Mouse (Mus musculus) kidney, adult 8-10 months (tissue): Measurements from ENCODE around the gene Zfp974.
"Not testable (repeated sequence)": the region's sequence is repeated elsewhere in the genome, so short reads cannot be mapped to it uniquely, and the experiment has no call there.

Experiments
- DNase-seq, 2 experiments: peaks; one replicate each; pipeline ENCODE4 v3.0.0; 2022

The Zfp974 gene

DNA sequence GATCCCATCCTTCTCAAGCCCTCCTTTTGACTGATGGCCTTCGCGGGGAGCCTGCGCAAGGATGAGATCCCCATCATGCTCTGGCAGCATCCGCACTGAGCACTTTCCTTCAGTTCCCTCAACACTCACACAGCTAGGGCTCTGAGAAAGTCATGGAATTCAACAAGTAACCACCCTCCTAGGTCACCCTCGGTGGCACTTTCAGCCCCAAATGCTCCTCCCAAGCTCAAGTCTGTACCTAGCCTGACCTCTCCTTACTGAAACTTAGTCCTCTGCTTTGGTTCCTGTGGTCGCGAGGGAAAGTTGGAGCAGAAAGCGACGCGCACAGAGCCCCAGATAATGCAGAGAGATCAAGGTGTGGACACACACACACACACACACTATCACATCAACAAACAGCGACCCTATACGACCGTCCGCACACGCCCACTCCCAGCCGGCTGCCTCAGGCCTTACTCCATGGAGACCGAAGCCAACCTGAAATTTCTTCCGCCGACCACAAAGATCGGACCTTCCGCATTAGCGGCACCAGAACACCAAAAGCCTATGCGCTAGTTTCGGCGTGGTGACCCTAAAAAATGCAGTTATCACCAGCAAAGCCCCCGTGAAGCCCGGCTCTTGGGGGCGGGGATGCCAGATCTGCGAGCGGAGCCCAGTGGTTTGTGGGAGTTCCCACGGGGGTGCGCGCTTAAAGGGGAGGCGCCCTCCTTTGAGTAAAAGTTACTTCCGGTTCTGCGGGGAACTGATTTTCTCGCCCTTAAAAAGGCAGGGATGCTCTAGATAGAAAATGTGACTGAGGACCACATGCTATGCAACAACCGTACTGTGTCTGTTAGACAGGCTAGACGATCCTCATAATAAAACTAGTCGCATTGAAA, at the start of gene Zfp974:
Gene Zfp974 (minus strand): TSS at position 643 of the 878 bp plus-strand sequence.
- peak; percentile 28 to 53 for DNase-seq

DNA sequence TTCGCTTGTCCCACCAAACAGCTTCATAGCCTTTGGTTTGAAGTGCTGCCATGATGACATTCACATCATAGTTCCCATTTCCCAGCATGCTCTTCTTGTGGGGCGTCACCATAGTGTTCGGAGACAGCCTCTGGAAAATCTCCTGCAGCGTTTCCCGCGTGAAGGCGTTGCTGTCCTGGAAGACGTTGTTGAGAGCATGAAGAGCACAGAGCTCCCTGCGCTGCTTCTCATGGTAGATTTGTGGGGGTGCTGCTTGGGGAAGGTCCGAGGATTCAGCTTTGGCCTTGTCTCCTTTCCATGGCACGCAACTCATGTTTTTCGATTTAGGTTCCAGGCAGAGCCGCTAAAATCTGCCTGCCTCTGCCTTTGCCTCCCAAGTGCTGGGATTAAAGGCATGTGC, 20.2 kb upstream of the Zfp974 start:
- not testable (repeated sequence) for DNase-seq

GRCm38 (mm10) chr7:27941869-27942268, 12.6 kb upstream of the Zfp974 start:
- DNase-seq, result peak in 1 of 2 experiments; percentile 30

GRCm38 (mm10) chr7:27933800-27934158, 4.5 kb upstream of the Zfp974 start:
- not testable (repeated sequence) for DNase-seq

GRCm38 (mm10) chr7:27933050-27933799, 4.0 kb upstream of the Zfp974 start:
- no peak for DNase-seq

- not testable (repeated sequence) for DNase-seq
These were observed 2.2 kb downstream of the Zfp974 start for GRCm38 (mm10) chr7:27927041-27927440.

- not testable (repeated sequence) for DNase-seq
These were observed 18.3 kb downstream of the Zfp974 start for GRCm38 (mm10) chr7:27910952-27911351.

DNA sequence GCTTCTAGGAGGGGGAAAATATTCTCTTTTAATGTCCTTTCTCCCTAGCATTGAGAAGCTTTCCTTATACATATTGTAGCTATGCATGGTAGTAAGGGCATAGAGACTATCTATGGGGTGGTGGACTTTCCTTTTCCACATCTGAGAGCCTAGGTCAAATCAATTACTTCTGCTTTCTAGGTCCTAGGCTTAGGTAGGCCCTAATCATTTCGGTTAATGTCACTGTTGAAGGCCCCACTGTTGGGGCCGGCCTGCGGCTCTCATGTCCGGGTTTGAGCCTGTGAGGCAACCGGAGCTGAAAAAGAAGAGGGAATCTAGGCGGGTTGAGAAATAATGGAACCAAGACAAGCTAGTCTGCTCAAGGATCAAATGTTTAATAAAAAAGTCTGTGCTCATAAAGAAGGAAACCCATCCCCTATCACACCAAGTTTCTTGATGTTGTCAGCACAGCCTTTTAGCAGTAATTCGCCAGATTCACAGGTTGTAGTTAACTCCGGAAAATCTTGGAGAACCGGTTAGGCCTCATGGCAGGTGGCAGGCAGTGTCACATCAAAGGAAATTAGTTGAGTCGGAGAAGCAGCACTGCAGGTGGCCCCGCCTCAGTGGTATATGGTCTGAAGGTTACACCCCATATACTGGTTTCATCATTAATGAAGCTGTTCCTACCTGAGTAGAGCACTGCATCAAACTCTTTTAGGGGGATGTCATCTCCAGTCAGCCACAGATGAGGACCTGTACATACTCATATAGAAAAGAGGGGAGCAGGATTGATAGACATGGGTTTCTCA, 24.0 kb downstream of the Zfp974 start:
- DNase-seq, result no peak

DNA sequence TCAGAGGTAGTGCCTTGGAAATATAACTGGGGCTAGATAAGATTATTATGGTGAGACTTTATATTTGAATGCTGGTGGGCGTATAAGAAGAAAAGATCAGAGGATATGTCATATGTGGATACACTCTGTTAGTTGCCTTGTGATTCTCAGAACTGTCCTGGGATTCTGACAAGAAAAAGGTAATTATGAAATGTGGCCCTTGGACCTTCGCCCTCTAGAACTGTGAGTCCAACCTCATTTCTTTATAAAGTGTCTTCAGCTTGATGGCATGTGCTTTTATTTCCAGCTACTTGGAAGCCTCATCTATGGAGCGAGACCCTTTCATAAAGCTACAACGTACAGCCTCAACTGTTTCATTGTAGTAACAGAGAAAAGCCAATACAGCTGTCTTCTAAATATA, 28.7 kb downstream of the Zfp974 start:
- DNase-seq, result peak in 1 of 2 experiments; percentile 46

- no peak for DNase-seq
These were observed 47.5 kb downstream of the Zfp974 start for GRCm38 (mm10) chr7:27881721-27882120.

DNA sequence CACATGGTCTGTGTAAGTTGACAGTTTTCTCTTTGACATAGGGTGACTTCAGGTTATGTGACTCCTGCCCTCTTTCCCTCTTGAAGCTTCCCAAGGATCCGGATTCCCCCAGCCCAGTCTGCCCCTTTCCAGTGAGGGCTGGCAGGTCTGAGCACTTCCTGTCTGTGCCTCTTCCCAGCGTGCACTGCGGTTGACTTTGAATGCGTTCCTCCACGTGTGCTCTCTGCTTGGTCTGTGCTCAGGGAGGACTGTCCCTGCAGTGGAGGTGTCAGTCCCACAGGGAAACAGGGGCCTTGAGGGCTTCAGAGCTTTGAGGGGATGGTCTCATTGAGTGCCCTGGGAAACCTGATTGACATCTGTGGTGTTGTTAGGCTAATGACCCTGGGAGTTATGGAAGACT, 66.7 kb downstream of the Zfp974 start:
- DNase-seq, result not testable (repeated sequence)

DNA sequence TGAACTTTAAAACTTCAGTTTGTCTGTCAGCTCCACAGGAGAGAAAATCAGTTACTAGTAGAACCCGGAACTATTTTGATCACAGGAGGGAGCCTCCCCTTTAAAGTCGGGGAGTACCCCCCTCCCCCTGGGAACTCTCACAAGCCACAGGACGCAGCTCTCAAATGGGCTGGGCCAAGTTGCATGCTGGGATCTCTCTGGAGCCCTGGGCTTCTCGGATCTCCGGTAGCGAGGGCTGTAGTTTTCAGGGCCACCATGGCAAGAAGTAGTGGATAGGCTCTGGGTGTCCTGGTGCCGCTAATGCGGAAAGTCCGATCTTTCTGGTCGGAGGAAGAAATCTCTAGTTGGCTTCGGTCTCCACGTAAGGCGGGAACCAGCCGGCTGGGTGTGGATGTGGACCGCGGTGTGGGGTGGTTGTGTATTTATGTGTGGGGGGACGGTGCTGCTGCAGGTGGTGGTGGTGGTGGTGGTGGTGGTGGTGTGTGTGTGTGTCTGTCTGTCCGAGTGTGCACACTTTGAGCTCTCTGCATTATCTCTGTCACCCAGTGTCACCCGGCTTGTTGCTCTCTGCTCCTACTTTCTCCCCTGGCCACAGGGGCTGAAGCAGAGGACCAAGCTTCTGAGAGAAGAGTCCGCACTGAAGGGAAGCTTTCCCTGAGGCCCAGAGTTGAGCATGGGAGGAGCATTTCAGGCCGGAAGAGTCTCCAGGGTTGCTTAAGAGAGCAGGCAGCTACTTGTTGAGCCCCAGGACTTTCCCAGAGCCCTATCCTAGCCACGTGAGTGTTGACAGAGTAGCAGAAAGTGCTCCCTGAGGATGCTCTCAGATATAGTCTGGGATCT, 68.6 kb downstream of the Zfp974 start:
- DNase-seq, result peak; percentile 79

DNA sequence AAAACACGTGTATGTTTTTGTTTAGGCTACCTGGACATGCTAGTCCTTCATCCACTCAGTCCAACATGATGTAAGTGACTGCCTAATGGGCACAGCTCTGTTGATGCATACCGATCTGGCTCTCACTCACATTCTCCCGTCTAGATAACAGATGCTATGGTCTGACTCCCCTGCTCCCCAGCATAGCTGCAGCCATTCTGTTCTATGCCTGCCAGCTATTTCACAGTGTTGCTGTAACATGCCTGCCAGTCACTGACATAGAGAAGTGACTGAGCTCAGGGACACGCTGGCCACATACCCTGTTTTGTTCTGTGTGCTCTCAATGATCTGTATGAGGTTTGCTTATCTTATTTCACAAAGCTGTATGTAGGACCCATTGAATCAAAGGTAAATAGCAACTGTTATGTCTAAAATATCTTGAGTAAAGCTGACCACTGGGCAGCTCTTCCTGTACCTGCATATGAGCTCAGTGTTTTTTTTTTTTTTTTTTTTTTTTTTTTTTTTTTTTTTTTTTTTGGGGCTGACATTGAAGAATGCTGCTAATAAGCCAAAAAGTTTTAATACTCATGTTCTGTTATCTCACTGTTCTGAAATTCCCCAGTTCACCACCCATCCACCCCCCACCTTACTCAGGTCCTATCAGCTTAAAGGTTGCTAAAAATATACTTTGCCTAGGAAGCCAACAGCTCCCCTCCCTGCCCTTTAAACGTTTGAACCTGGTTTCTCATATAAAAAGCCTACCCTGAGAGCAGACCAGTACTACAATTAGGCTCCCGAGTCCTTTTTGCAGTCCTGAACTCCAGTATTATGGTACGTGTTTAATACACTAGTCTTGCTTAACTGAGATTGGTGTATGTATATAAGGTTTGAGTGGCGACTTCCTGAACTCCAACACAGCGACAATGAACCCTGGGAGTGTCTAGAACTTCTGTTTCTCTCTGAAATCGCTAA, 69.7 kb downstream of the Zfp974 start:
- no peak for DNase-seq
